Mouse (Mus musculus): ENCODE measurements around the gene Pdf.
"Not testable (repeated sequence)": the region's sequence is repeated elsewhere in the genome, so short reads cannot be mapped to it uniquely, and the experiment has no call there.

DNA sequence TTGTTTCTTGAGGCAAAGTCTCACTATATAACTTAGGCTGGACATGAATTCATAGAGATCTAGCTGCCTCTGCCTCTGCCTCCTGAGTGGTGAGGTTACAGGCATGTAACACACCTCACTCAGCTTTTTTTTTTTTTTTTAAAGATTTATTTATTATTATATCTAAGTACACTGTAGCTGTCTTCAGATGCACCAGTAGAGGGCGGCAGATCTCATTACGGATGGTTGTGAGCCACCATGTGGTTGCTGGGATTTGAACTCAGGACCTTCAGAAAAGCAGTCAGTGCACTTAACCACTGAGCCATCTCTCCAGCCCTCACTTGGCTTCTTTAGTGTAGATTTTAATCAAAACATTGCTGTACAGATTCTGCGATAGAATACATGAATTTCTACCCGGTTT lies 52.1 kb downstream of the Pdf start:
- peak; percentile 24 for TF ChIP-seq CTCF (IDR thresholded peaks at IDR 0.05)
- not testable (repeated sequence) for TF ChIP-seq EP300 (IDR thresholded peaks at IDR 0.05)
